Mouse (Mus musculus) mouse embryonic stem cell (cell line): ENCODE results near the gene Dok1.

Experiments used
- in situ Hi-C, 2 experiments: fragments of 300-500 bp; cut with MboI; formaldehyde crosslinking; loops; 1 replicate in 1 of 2; 3 replicates in 1 of 2; pipeline ENCODE4 v1.14.3; 2019 to 2020; ENCODE audit warnings: low sequenced_read_pairs in 2 of 2, low pct_unique_long_range_greater_than_20kb in 1 of 2, mixed read lengths in 1 of 2; ENCODE audit not compliant: unreplicated experiment in 1 of 2

Dok1 gene

DNA sequence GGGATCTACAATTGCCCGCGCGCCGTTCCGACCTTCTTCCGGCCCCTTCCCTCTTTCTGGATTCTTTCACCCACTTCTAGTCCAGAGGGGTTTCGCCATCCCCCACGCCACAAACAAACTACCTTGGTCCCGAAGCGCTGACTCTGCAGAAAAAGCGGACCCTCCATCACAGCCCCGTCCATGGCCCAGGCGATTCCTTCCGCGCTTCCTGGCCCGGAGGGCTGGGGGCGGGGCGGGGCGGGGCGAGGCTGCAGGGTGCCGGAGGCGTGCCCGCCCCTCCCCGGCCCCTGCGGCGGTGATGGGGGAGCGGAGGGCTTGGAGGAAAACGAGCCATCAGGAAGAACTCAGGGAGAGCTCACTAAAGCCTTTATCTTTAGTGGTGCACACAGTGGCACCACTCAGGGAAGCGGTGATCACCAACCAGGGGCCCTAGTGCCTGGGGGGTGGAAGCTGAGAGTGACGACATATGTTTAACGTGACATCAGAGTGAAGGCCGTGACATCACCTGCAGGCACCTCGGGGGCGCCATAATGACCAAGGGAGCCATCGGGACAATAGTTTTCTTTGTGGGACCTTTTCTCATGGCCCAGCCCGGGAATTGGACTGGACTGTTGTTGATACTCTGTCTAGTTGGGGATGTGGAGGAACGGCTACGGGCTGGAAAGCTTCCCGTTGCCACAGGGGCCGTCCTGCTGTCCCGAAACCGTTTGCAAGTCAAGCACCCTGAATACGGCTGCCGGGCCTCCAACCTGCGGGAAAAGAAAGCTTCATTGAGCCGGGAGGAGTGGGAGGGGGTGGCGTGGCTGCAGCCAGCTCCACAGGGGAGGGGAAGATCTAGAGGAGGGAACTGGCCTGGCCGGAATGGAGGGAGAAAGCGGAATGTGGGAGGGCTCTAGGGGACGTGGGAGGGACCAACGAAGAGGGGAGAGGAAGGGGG lies at the start of gene Dok1, which contains the start of gene Loxl3:
Dok1 (minus strand) TSS at position 223 of the 937 bp plus-strand sequence.
Loxl3 (plus strand) TSS at position 925 of the 937 bp plus-strand sequence.
- in situ Hi-C loops = no loop called here

- in situ Hi-C loops = no loop called here
Measured at GRCm38 (mm10) chr6:83080210-83080609, 46.9 kb upstream of the Dok1 start.

DNA sequence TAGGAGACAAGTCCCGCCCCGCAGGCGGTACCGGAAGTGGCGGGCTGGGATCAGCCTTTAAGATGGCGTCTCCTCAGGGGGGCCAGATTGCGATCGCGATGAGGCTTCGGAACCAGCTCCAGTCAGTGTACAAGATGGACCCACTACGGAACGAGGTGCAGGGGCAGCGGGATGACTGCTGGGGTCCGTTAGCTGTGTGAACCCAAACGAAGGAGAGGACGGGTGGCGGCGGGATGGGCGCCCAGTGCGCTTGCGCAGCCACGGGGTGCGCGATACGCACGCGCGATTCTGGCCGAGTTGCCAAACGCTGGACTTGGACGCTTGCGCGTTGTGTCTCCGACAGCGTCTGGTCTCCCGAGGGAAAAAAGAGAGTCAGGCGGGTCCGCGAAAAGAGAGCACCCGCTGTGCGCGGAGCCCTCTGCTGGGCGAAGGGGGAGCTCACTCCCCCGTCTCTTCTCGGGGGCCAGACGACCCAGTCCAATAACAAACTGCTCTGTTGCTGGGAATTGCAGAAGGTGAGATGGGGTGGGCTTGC lies 45.1 kb upstream of the Dok1 start:
- in situ Hi-C loops = no loop called here

- in situ Hi-C loops = no loop called here
Measured at GRCm38 (mm10) chr6:83077630-83078323, 44.5 kb upstream of the Dok1 start, which contains the start of gene Pcgf1. Gene Pcgf1 (plus strand): TSS chr6:83077869.

- in situ Hi-C loops = no loop called here
Measured at GRCm38 (mm10) chr6:83074979-83075378, 41.7 kb upstream of the Dok1 start.

GRCm38 (mm10) chr6:83071220-83071619 lies 37.9 kb upstream of the Dok1 start:
- in situ Hi-C loops = no loop called here

- in situ Hi-C loops = no loop called here
Measured at GRCm38 (mm10) chr6:83070311-83071219, 37.3 kb upstream of the Dok1 start.

DNA sequence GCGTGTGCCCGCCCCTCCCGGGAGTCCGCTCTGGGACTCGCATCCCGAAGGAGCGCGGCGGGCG lies 36.8 kb upstream of the Dok1 start, which contains the start of gene Tlx2:
Tlx2 (minus strand) TSS at position 47 of the 64 bp plus-strand sequence.
- in situ Hi-C loops = no loop called here

DNA sequence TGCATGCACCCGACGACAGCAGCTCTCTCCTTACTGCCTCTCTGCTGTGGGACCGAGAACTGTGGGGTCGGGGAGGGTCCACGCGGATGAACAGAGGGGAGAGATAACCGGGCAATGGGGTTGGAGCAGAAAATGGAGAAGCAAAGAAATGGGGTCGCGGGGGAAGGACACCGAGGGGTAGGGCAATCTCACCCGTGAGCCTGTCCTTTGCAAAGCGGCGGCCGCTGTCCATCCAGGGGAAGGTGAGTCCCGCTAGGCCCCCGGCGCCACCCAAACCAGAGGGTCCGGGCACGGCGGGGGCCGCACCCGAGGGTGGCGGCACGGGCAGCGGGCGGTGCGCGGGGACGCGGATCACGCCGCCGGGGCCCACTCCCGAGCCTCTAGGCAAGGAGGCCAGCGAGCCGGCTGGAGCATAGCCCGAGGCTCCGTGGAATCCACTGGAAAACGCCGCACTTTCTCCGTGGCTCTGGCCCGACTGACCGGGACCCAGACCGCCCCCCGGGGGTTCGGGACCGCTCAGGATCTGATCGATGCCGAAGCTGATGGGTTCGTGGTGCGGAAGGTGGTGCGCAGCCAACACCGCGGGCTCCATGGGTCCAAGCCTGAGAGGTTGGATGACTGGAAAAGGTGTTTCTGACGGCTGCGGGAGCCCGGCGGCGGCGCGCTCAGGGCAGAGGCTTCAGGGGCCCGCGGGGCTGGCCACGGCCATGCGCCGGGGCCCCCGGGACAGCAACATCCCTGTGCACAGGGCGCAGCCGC lies 36.4 kb upstream of the Dok1 start:
- in situ Hi-C loops = loop anchor here in 1 of 2 experiments (10.0 kb wide), 1 partner anchor 645 kb away; the partner anchor contains the start of gene Vax2

DNA sequence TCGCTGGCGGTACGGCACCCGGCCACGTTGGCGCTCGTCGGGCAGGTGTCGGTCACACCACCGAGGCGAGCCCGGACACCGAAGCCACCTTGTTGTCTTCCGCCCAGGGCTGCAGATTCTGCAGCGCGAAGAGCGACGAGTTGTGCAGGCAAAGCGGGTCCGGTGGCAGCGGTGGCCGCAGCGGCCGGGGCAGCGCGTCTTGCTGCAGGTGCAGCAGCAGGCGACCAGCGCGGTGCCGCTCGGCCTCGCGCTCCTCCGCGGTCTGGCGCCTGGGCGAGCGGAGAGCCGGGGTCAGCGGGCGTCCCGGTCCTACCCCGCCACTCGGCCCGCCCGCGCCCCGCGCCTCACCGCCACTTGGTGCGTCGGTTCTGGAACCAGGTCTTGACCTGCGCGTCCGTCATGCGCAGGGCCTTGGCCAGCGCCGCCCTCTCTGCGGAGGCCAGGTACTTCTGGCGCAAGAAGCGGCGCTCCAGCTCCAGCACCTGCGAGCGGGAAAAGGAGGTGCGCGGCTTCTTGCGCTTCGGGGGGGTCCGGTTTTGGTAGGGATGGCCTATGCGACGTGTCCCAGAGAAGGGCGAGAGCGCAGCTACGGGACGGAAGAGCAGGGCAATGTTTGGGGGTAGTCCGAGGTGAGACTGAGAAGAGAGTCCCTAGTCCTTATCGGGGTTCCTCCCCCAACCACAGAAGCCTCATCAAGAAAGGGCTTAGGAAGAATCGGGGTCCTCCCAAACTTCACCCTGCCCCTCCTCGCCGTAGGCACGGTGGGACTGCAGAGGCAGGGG lies 35.6 kb upstream of the Dok1 start:
- in situ Hi-C loops = loop anchor here in 1 of 2 experiments (10.0 kb wide), 1 partner anchor 646 kb away; the partner anchor contains the start of gene Vax2

DNA sequence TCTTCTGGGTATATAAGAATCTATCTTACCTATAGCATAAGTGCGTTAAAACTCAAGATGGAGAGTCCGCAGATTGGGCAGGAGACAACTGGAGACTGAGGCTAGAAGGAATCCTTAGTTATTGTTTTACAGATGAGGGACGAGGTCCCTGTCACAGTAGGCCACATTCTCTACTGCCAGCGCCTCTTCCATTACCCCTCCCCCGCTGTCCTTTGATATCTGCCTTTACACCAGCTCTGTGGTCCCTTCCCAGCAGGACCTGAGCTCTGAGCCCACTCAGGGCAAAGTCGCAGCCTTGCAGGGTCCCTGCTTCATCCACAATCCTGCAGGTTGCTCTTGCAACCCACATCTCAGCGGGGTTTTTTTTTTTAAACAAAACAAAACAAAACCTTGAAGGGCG lies 35.0 kb upstream of the Dok1 start:
- in situ Hi-C loops = loop anchor here in 1 of 2 experiments (10.0 kb wide), 1 partner anchor 647 kb away; the partner anchor contains the start of gene Vax2

- in situ Hi-C loops = loop anchor here in 1 of 2 experiments (10.0 kb wide), 1 partner anchor 648 kb away; the partner anchor contains the start of gene Vax2
Measured at GRCm38 (mm10) chr6:83066441-83066840, 33.2 kb upstream of the Dok1 start.

DNA sequence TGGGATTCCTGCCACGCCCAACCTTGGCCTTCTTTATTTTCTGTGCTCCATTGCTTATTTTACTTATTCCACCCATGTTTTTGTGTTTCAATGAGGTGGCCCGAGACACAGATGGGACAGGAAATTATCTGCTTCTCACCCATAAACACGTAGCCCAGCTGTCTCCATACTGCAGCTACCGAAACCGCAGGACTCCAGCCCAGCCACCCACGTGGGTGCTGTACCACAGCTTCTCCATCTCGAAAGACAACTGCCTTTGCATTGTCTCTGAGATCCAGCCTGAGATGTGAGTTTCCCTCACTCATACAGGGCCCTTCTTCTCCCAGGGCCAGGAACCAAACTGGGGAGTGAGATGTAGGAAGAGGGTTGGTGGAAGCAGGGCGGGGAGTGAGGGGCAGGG lies 32.7 kb upstream of the Dok1 start:
- in situ Hi-C loops = loop anchor here in 1 of 2 experiments (10.0 kb wide), 1 partner anchor 649 kb away; the partner anchor contains the start of gene Vax2

DNA sequence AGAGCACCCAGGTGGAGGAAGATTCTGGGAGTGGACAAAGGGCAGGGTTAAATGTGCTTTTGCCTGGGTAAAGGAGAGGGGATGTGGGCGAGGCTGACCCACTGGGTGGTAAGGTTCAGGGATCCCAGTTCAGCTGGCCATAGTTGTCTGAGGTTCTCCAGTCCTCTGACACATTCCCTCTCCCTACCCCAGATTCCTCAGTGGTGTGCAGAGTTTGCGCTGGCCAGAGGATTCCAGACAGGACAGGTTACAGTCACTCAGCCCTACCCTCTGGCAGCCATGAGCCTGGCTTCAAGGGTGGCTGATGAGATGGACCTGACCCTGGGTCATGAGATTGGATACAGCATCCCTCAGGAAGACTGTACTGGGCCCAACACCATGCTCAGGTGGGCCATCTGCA lies 25.5 kb upstream of the Dok1 start:
- in situ Hi-C loops = no loop called here

- in situ Hi-C loops = no loop called here
Measured at GRCm38 (mm10) chr6:83057790-83058189, 24.5 kb upstream of the Dok1 start, which contains the start of gene Dqx1. Gene Dqx1 (plus strand): TSS chr6:83057844.

- in situ Hi-C loops = no loop called here
Measured at GRCm38 (mm10) chr6:83054871-83055431, 21.7 kb upstream of the Dok1 start, which contains the start of gene Htra2. Gene Htra2 (minus strand): TSS chr6:83055273.
